Mouse (Mus musculus): ENCODE results near the gene Tnfsf11.

Gene Tnfsf11

DNA sequence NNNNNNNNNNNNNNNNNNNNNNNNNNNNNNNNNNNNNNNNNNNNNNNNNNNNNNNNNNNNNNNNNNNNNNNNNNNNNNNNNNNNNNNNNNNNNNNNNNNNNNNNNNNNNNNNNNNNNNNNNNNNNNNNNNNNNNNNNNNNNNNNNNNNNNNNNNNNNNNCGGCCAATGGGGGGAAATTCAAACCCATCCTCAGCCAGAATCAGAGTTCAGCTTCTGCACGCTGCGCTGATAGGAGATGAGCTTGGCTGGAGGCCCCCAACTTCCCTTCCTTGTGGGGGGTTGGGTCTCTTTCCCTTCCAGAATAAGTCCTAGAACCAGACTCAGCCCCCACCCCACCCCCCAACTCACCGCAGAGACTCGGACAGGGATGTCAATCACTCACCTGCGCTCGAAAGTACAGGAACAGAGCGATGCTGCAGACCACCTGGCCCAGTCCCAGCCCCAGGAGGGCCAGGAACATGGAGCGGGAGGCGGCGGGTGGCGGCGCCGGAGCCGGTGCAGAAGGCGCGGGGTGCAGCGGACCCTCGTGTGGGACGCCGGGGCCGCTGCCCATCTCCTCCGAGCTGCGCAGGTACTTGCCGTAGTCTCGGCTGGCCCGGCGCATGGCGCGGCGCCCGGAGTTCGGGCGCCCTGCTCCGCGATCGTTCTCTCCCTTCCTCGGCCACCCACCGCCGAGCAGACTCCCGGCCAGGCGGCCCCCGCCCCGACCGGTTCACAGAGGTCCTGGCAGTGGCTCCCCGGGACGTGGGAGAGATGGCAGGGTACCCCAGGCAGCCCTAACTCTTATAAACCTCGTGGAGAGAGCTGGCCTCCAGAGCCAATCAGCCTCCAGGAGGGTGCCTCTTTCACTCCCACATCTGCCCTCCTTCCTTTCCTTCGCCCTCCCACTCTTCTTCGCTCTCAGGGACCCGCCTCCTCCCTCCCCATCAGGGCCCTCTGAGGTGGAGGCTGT, at the start of gene Tnfsf11:
Gene Tnfsf11, minus strand, starts transcription at position 758 of the 952 bp plus-strand sequence.
- DNase-seq (ENCODE audit: extremely low read depth, low read depth) = no peak

DNA sequence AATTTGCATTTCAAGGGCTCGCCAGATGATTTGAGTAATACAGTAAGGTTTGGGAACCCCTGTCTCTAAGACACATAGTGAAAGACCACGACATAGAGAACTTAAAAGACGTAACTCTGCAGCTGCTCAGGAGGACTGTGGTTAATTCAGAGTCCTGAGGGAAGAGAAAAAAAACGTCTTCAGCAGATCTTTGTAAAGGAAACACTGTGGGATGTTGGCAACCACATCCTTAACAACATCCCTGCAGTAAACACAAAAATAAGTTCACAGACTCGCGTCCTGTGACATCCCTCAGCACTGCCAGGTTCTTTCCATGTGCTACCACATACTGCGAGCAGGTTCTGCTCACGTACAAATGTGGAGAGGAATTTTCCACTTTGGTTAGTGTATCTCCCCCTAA, 48.9 kb upstream of the Tnfsf11 start:
- no peak for DNase-seq (ENCODE audit: extremely low read depth, low read depth)

DNA sequence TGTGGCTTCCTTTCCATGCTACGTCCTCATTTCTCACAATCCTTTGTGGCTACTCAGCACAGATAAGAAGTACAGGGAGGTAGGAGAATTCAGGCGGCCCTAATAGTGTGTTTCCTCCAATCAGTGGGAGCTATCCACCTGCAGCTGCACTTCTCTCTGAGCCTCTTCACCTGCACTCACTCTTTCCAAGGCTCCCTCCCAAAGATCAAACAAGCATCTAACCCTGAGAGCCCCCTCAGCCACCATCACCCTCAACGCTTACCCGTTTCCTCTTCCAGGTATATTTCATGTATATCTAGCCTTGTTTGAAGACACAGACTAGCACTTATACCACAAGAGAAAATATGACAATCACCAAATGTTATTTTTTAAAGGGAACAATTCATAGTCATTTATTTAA, 47.5 kb upstream of the Tnfsf11 start:
- DNase-seq (ENCODE audit: extremely low read depth, low read depth) = no peak

DNA sequence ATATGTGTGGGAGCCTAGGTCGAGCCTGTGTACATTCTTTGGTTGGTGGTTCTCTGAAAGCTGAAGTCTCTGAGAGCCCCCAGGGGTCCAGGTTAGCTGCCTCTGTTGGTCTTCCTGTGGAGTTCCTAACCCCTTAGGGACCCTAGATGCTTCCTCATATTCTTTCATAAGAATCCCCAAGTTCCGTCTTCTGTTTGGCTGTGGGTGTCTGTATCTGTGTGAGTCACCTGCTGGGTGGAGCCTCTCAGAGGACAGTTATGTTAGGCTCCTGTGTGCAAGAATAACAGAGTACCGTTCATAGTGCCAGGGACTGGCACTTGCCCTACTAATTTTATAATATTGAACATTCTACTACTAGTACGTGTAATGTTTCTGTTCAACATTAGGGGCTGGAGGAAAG, 45.0 kb upstream of the Tnfsf11 start:
- DNase-seq (ENCODE audit: extremely low read depth, low read depth) = no peak

DNA sequence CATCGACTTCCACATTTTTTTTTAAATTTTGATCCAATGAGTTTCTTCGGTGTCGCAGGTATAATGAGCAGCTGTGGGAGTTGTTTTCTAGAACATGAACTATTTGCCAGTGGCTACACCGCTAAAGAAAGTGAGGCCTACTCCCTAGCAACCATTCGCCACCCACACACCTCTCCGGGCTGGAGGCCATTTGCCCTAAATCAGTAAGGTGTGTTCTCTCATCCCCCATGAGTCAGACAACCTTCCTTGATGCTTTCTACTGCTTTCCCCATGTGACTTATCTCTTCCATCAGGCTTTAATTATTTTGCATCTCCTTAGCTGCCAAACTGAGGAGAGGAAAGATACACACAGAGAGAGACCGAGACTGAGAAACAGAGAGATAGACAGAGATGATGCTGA, 43.7 kb upstream of the Tnfsf11 start:
- no peak for DNase-seq (ENCODE audit: extremely low read depth, low read depth)

DNA sequence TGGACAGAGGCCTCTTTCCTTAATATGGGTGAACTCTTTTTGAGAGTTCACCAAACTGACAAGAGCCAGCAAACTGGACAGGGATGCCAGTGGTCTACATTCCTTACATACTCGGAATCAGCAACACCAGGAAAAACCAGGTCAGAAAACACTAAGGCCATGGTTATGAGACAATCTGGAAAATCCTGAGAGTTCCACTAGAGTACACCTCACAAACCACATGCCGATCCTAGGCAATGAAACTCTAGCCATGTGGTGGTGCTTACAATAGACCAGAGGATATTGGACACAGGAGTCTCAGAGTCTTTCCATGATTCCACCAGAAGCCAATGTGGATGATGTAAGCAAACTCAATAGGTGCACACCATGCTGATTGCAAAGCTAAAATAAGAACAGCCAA, 39.9 kb upstream of the Tnfsf11 start:
- DNase-seq (ENCODE audit: extremely low read depth, low read depth) = no peak

DNA sequence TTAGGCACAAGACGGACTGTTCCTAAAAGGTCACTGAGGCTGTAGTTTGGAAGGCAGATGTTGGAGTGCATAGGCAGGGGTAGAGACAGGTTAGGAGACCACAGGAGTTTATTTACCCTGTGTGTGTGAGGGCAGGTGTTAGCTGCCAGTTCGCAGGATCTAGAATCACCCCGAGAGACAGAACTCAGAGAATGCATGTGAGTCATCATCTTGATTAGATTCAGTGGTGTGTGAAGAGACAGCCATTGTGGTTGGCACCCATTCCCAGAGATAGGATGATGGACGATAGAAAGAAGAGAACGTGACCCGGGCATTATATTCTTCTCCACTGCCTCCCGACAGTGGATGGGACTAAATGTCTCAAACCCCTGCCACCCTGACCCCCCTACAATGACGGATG, 35.2 kb upstream of the Tnfsf11 start:
- no peak for DNase-seq (ENCODE audit: extremely low read depth, low read depth)

DNA sequence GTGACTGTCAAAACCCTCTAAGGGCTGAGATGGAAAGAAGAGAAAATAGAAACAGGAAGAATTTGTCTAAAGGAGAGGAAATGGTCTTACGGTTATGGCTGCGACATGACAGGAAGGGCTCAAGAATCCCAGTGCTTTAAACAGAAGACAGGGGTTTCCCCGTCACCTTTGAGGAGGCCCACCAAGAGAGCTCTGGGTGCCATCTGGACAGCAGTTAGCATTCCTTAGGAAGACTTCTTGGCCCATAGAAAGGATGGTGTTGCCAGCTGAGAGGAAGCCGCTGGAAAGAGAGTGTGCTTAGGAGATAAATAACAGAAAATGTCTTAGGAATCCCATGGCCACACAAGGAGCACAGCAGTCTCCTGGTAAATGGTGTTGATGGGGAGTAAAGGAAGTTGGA, 34.3 kb upstream of the Tnfsf11 start:
- DNase-seq (ENCODE audit: extremely low read depth, low read depth) = no peak

DNA sequence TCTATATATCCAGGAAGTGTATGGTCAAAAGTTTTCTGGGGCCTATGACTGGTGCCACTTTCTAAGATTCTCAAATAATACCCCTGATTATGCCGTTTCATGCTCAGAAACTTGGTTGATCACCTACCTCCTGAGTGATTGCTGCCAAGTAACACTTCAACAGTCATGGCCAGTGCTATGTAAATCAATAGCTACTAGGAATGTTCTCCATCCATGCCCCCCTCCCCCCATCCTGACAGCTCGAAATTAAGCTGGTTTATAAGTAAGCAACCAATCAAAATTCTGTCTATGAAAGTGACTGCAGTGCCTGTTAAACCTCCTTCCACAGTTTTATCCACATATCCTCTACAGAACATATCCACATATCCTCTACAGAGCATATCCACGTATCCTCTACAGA, 25.5 kb upstream of the Tnfsf11 start:
- no peak for DNase-seq (ENCODE audit: extremely low read depth, low read depth)

DNA sequence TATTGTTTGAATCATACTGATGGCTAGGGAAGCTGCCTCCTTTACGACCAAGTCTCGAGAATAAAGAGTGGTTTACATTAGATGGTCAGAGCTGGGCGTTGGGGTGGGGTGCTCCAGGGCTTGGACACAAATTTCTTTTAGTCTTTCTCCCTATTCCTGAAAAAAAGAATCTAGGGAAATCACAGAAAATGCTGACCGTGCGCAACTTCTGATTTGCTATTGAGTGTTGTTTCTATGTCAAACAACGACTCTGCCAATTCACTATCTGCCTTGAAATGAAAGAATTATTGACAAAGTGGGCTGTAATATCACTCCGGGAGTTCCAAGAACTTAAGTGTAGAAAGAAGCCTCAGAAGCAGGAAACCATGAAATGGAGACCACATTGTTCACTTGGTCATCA, 23.5 kb upstream of the Tnfsf11 start:
- no peak for DNase-seq (ENCODE audit: extremely low read depth, low read depth)

DNA sequence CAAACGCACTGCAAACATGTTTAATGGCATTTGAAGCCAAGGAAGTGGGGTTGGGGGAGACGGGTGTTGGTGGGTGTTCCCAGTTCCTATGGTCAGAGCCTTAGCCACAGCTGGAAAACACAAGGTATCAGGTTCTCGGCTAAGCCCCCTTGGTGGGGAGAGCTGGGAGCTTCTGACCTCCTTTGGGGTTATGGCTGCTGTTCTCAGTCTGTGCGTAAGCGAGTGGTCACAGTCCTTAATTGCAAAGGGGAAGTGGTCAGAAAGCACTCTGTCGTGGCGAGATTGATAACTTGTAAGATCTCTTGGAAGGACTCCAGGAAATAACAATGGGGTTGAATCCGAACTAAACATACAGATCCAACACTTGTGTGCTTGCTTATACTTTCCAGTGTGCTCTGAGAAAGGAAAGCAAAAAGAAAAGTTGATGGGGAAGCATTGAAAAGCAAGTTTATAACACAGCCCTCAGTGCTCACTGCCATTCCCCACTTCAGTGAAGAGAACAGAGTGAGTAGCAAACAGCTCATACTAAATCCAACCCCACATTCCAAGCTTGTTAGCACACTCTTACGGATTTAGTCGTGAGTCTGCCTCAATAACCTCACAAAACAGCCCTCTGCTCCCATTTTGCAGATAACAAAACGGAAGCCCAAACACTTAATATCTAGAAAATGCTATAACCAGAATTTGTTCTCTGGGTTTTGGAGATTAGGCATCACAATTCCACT, 22.9 kb upstream of the Tnfsf11 start:
- DNase-seq (ENCODE audit: extremely low read depth, low read depth) = no peak

DNA sequence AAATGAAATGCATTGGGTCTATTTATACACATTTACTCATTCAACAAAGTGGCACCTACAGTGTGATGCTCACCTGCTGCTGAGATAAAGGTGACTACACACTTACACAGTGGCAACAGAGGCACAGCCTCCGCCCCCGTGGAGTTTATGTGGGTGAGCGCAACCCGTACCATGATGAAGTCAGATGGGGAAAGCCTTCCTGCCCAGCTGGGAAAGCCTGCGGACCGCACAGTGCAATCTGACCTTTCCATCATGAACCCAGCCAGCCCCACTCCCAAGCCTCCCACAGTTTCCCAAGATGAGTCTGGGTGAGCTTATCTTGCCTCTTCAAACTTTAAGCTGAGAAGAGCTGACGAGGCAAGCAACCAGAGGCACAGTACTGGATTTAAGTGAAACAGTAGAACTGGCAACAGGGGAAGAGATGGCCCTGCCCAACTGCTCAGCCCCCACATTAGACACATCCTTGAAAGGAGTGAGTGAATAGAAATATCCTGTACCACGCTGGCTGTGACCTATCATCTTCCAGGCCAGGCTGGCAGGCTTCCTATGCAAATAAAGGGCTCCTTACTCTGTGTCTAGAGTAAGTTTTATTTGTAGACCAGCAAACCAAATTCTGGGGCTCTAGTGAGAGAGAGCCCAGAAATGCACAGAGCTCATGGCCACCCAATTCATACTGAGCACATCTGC, 22.1 kb upstream of the Tnfsf11 start:
- DNase-seq (ENCODE audit: extremely low read depth, low read depth) = no peak

DNA sequence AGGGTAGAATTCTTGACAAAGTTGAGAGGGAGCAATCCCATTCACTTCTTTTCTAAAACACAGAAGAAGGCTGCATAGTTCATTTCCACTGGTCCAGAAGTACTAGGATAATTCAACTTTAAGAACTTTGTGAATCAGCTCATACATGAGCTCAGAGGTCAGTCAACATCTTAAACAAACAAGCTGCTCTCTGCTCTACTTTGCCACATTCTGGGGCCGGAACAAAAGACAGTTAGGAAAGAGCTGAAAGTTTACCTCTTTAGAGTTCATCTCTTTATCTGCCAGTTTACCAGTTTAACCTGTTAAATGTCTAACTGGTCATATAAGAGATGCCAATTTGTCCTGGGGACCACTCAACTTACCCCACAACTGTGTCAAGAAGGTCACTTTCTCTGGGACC, 15.5 kb upstream of the Tnfsf11 start:
- DNase-seq (ENCODE audit: extremely low read depth, low read depth) = no peak

DNA sequence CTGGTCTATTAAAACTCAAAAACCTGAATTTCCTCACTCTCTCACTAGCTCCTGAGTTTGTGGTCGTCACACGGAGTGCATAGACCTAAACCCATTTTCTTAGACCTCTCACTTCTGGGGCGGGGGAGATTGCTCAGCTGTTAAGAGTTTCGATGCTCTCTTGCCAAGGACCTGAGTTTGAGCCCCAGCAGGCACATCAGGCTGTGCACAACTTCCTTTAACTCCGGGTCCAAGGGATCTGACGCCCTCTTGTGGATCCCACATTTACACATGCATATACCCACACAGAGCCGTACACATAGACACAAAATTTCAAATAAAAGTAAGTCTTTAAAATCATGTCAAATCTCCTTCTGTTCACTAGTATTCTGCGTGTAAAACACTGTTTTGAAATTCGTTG, 15.1 kb upstream of the Tnfsf11 start:
- no peak for DNase-seq (ENCODE audit: extremely low read depth, low read depth)

DNA sequence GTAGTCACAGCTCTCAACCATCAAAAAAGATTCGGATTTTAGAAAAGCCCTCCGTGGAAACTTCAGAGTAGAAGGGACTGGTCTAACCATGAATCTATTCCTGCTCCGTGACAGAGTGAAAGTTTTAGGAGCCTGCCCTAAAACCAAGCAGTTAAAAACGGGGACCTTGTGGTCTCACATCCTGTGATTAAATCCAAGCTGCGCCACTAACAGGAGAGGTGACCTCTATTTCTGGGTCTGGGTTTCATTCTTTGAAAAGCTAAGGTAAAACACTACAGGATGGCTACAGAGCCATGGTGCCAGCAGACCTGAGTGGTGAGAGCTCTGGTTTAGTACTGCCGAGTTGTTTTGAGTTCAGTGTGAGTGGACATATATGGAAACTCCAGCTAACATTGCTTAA, 12.4 kb upstream of the Tnfsf11 start:
- no peak for DNase-seq (ENCODE audit: extremely low read depth, low read depth)

DNA sequence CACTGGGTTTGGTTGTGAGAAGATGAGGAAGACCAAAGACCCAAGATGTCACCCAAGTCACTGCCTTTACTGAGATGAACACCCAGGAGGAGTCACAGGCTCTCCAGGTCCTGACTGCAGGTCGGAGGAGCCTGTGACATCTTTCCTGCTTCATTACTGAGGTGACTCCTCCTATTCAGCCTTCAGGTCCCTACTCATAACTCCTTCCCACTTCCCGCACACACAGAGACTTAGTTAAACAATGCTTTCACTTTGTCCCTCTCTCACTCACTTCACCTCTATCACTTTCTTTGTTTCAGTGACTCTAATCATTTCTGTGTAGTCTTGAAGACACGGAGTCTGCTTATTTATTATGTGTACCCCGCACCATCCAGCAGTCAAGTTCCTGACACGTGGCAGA, 11.7 kb upstream of the Tnfsf11 start:
- DNase-seq (ENCODE audit: extremely low read depth, low read depth) = no peak

DNA sequence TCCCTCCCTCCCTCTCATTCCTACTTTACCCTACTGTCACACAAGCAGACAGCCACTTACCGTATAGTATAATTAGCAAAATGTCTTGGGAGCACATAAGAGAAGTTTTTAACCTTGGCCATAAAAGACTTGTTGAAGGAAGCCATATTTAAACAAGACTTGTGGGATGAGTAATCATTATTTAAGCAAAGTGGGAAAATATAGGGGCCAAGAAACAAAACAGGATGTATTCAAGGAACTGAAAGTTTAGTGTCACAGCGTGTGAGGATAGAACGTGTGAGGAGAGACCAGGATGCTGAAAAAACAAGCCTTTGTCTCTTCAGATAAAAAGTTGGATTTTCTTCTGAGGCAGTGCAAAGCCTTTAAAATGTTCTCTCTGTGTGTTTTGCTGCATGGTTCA, 11.2 kb upstream of the Tnfsf11 start:
- DNase-seq (ENCODE audit: extremely low read depth, low read depth) = no peak

DNA sequence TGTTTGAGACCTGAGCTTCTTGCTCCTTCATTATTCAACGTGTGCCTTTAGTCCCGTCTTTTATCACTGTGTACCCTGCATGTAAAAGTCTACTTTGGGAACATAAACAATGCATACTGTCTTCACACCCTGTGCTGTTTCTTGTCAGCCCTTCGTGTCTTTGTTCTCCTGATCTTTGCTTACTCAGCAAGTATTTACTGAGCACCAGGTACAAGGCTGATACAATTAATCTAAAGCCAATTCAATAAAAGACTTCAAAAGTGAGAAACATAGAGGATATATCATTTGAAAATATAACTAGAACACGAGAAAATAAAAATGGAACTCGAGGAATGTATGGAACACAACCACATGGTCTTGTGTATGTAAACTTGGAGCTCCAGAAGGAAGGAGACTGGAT, 9.8 kb upstream of the Tnfsf11 start:
- DNase-seq (ENCODE audit: extremely low read depth, low read depth) = no peak

DNA sequence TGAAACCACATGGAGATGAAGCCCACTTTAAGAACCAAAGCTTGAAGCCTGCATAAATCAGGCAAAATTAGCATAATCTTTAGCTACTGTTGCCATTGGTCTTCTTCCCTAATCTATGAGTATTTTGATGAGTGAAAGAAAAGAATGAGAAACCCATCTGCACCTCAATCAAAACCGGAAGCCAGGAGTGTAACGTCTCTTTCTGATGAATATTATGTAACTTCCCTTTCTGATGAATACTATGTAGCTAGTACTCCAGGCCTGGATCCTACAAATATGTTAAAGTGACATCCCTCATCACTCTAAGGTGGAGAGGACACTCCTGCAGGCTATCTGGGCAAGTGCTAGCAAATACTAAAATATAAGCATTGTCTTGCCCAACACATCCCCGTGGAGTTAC, 6.9 kb downstream of the Tnfsf11 start:
- no peak for DNase-seq (ENCODE audit: extremely low read depth, low read depth)

DNA sequence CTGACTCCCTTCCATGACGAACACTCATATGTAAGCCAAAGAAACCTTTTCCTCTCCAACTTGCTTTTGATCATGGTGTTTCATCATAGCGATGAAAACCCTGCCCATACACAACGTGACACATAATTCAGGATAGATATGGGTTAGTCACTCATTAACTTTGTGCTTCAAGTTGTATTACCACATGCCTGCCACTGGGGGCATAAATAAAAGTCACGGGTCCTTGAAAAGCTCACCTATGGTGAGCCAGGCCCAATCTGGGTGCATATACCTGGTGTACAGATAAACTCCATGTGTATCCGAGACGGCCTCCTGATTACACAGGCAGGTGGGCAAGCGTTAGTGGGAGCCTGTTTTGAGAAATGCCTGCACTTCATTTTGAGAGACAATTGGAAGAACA, 15.2 kb downstream of the Tnfsf11 start:
- DNase-seq (ENCODE audit: extremely low read depth, low read depth) = no peak

DNA sequence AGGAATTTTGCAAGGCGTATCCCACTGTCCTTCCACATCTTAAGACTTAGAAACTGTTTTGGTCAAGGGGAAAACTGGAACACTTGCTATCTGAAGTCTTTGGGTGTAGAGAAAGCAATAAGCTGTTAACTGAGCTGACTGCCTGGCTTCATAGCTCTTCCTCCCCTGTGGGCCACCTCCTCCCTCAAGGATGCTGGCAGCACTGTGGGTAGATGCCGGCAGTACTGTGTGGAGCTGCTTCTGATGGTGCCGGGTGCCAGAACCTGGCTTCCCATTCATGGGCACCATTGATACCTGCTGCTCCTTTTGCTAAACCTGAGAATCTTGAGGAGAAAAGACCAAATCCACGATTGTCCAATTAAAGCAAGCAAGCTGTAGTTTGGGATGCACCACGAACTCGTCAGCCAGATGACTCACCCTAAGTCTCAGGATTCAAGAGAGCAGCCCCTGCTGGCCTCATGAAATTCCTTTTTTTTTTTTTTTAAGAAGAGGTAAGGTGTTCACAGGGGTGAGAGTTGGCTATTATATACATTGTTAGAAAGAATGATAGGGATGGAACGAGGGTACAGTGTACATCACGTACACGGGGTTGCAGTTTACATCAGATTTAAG, 17.8 kb downstream of the Tnfsf11 start:
- DNase-seq (ENCODE audit: extremely low read depth, low read depth) = no peak

DNA sequence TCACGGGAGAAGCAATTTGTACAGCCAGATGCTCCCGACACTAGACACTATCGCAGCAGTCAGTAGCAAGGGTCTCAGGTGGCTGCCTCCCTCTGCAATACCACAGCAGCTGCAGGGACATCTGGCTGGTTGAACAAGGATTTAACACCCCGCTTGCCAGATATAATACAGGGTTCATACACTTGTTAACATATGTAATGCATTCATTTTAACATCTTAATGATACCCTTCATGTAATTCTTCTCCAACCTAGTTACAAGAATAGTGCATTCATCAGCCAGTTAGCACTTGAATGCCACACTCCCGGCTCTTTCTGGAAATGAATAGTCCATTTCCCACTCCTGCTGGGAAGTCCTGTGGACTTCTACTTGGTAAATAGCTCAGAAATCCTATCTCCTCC, 18.9 kb downstream of the Tnfsf11 start:
- DNase-seq (ENCODE audit: extremely low read depth, low read depth) = no peak

All from MEL-GATA-1-ER (cell line).